Mouse (Mus musculus) megakaryocyte, embryonic 14.5 days (primary cell): Measurements from ENCODE around the gene Batf.

Experiments used
- FLI1 ChIP-seq: IDR thresholded peaks from 2 replicates; pipeline ENCODE4 v1.6.1; 2012; ENCODE audit warnings: low read length, inconsistent platforms, mixed read lengths
- GATA1 ChIP-seq: IDR thresholded peaks from 3 replicates; pipeline ENCODE4 v1.6.1; 2012; ENCODE audit warnings: mixed read lengths, low read length, inconsistent platforms, borderline replicate concordance

DNA sequence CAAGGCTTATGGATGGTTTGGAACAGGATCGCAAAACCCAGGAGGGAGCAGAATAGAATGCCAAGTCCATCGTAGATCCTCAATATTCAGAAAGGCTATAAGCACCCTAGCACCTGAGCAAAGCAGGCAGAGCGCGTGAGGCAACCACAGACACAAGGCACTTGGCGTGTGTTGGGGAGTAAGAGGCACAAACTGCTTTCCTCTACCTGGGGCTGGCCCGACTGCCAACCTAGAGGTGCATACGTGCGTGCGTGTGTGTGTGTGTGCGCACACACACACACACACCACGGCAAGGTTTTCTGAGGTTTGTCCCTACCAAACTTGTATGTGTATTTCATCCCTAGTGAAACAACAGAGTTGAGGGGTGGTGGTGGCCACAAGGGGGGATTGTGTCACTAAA is 20.9 kb downstream of the Batf start:
- TF ChIP-seq GATA1 = no peak
- TF ChIP-seq FLI1 = no peak
